In genomic region chr16:24042216-24042615, GRCm38 (mm10) we compare ENCODE assay signal across 26 mouse cellular contexts. TPM values are rescaled to one million over a fixed set of nuclear protein-coding genes. Genes with fewer than 3 reads are reported as not detected.
DNase-seq lines count a peak whose midpoint lies in the region; ATAC-seq and TF ChIP-seq lines count a peak whose summit lies in the region.
"Had no signal": no experiment of that assay in that cellular context is flagged by ENCODE, and none has a peak within 500 bp of the region (broad histone marks: within the 10 kb centered on the region; RNA-seq: fewer than 3 reads in every experiment).

No protein-coding gene starts in this region.

- 60% methylated on average over 2 of the region's 2 CpGs for WGBS in heart, embryonic 11.5 days (ENCODE audit: insufficient replicate concordance)
- 82% methylated on average over 2 of the region's 2 CpGs for WGBS in kidney, adult 2 months
- WGBS in liver, adult 2 months = 65% methylated on average over 2 of the region's 2 CpGs
- 66% methylated on average over 2 of the region's 2 CpGs for whole genome bisulfite sequencing in liver, embryonic 11.5 days

- no peak overlapping the region for H3K27ac ChIP-seq in heart, embryonic 11.5 days (ENCODE audit: low read depth, low read length)
- H3K27ac ChIP-seq in kidney, adult 2 months (ENCODE audit: insufficient read depth, low read depth, low read length) = peak overlapping the region; percentile 46; the same call in 1 of the 2 replicates
- H3K27ac ChIP-seq in liver, adult 2 months (replicated peaks; ENCODE audit: insufficient read depth, low read depth, low read length) = peak overlapping the region; percentile 38; the same call in 1 of the 2 replicates
- no peak overlapping the region for H3K27ac ChIP-seq in liver, embryonic 11.5 days (ENCODE audit: low read depth, low read length)

- peak; percentile 53 for DNase-seq in heart, adult 11 months
- no peak for DNase-seq in kidney, adult 2 months
- no peak for DNase-seq in kidney, adult 9 months
- DNase-seq in liver, adult 2 months (ENCODE audit: extremely low read depth, low read depth, low spot score) = peak; percentile 39
- DNase-seq in liver, embryonic 11.5 days (ENCODE audit: low spot score) = no peak
- DNase-seq in adipocyte (ENCODE audit: low spot score) = peak; percentile 84
- no peak for DNase-seq in frontal cortex, postnatal 36 days (ENCODE audit: low spot score in 2 of 2)
- DNase-seq: adrenal gland, adult 2 months; adrenal gland, adult 8-10 months; adrenal gland, postnatal 10 days; adrenal gland, postnatal 14 days; adrenal gland, postnatal 25 days; adrenal gland, postnatal 36 days; B cell, adult 2 months had no signal

- H3K79me2 ChIP-seq in liver, adult 2 months (ENCODE audit: control insufficient read depth, insufficient read depth, low read length) = no peaks in the 10 kb centered on the region

- H3K27me3 ChIP-seq in heart, embryonic 11.5 days (ENCODE audit: control insufficient read depth, insufficient read depth, low read length) = no peaks in the 10 kb centered on the region
- no peaks in the 10 kb centered on the region for H3K27me3 ChIP-seq in kidney, adult 2 months (replicated peaks; ENCODE audit: control insufficient read depth, insufficient read depth, low read length)
- H3K27me3 ChIP-seq in liver, adult 2 months (ENCODE audit: control insufficient read depth, insufficient read depth, low read length) = no peaks in the 10 kb centered on the region
- no peaks in the 10 kb centered on the region for H3K27me3 ChIP-seq in liver, embryonic 11.5 days (replicated peaks; ENCODE audit: control insufficient read depth, insufficient read depth, low read length)
- H3K27me3 ChIP-seq: CH12.LX, Patski had no signal

- TF ChIP-seq POLR2A in kidney, adult 2 months (IDR thresholded peaks at IDR 0.05; ENCODE audit: low read depth, low read length) = no peak
- no peak for TF ChIP-seq POLR2A in liver, adult 2 months (IDR thresholded peaks at IDR 0.05; ENCODE audit: extremely low read depth, insufficient read depth, low read length)

- no peak overlapping the region for H3K9ac ChIP-seq in heart, embryonic 11.5 days (ENCODE audit: low read depth, low read length)
- H3K9ac ChIP-seq in liver, adult 2 months (ENCODE audit: low read depth, low read length) = no peak overlapping the region
- H3K9ac ChIP-seq in liver, embryonic 11.5 days (ENCODE audit: low read depth, low read length) = no peak overlapping the region

- no peak for ATAC-seq in heart, embryonic 11.5 days (replicated peaks; ENCODE audit: insufficient number of reproducible peaks, low FRiP score, low TSS enrichment)
- no peak for ATAC-seq in liver, embryonic 11.5 days (replicated peaks; ENCODE audit: low FRiP score)
- ATAC-seq: activated CD4-positive, CD25-positive, alpha-beta regulatory T cell, adult 4 months; CD4-positive, CD25-positive, alpha-beta regulatory T cell, adult 4 months; Patski had no signal

- no peak for TF ChIP-seq CTCF in kidney, adult 2 months (conservative IDR thresholded peaks at IDR 0.05; ENCODE audit: insufficient read depth, insufficient read length, low read depth, low read length)
- TF ChIP-seq CTCF in liver, adult 2 months (IDR thresholded peaks at IDR 0.05; ENCODE audit: low read depth, low read length) = no peak

- H3K4me1 ChIP-seq in heart, embryonic 11.5 days (ENCODE audit: control insufficient read depth, insufficient read depth, low read length) = no peaks in the 10 kb centered on the region
- H3K4me1 ChIP-seq in kidney, adult 2 months (ENCODE audit: control insufficient read depth, insufficient read depth, low read length) = peaks cover 8% of the 10 kb centered on the region
- peaks cover 19% of the 10 kb centered on the region for H3K4me1 ChIP-seq in liver, adult 2 months (ENCODE audit: control insufficient read depth, insufficient read depth, low read length)
- no peaks in the 10 kb centered on the region for H3K4me1 ChIP-seq in liver, embryonic 11.5 days (replicated peaks; ENCODE audit: control insufficient read depth, insufficient read depth, low read length)

- no peaks in the 10 kb centered on the region for H3K9me3 ChIP-seq in heart, embryonic 11.5 days (replicated peaks; ENCODE audit: control insufficient read depth, low read length)
- no peaks in the 10 kb centered on the region for H3K9me3 ChIP-seq in liver, embryonic 11.5 days (ENCODE audit: control insufficient read depth, low read length)

- no peak overlapping the region for H3K4me3 ChIP-seq in heart, embryonic 11.5 days (ENCODE audit: low read depth, low read length)
- H3K4me3 ChIP-seq in kidney, adult 2 months (ENCODE audit: insufficient read depth, low read depth, low read length) = no peak overlapping the region
- H3K4me3 ChIP-seq in liver, adult 2 months (ENCODE audit: insufficient read depth, low read depth, low read length) = no peak overlapping the region
- no peak overlapping the region for H3K4me3 ChIP-seq in liver, embryonic 11.5 days (ENCODE audit: low read depth, low read length)

- H3K36me3 ChIP-seq in heart, embryonic 11.5 days (ENCODE audit: control insufficient read depth, insufficient read depth, low read length) = no peaks in the 10 kb centered on the region
- H3K36me3 ChIP-seq in kidney, adult 2 months (ENCODE audit: control insufficient read depth, insufficient read depth, low read length) = no peaks in the 10 kb centered on the region
- H3K36me3 ChIP-seq in liver, adult 2 months (ENCODE audit: control insufficient read depth, insufficient read depth, low read length) = no peaks in the 10 kb centered on the region
- H3K36me3 ChIP-seq in liver, embryonic 11.5 days (ENCODE audit: control insufficient read depth, insufficient read depth, low read length) = no peaks in the 10 kb centered on the region
- H3K36me3 ChIP-seq: G1E had no signal

- no peak overlapping the region for H3K4me2 ChIP-seq in heart, embryonic 11.5 days
- no peak overlapping the region for H3K4me2 ChIP-seq in liver, embryonic 11.5 days

RNA-seq across cellular contexts. Expression of gene Bcl6, which starts 53.6 kb away (rescaled TPM):
- 0.27 and 0.40 TPM in 2 replicates for polyA plus RNA-seq in heart, embryonic 11.5 days (2014; fragmentation: Nextera tagmentation; extraction: Ambion mirVana)
- 11.7 and 13.0 TPM in 2 replicates for polyA plus RNA-seq in kidney, adult 2 months (2012; rRNA removed)
- 20.6 and 21.2 TPM in 2 replicates for total RNA-seq in liver, adult 2 months (2014; rRNA removed)
- polyA plus RNA-seq in liver, adult 2 months (2012; rRNA removed) = 4.5 and 5.9 TPM in 2 replicates
- polyA plus RNA-seq in liver, embryonic 11.5 days (2014; fragmentation: Nextera tagmentation; extraction: Ambion mirVana) = 0.38 and 0.42 TPM in 2 replicates
- total RNA-seq: MEL had no signal
- polyA plus RNA-seq: G1E had no signal

RNA-seq across cellular contexts. Expression of gene Gm37419, which starts 53.9 kb away (rescaled TPM):
- polyA plus RNA-seq in heart, embryonic 11.5 days (2014; fragmentation: Nextera tagmentation; extraction: Ambion mirVana) = not detected in 2 replicates
- not detected in 2 replicates for polyA plus RNA-seq in kidney, adult 2 months (2012; rRNA removed)
- total RNA-seq in liver, adult 2 months (2014; rRNA removed) = not detected in 2 replicates
- polyA plus RNA-seq in liver, adult 2 months (2012; rRNA removed) = not detected in 2 replicates
- not detected in 2 replicates for polyA plus RNA-seq in liver, embryonic 11.5 days (2014; fragmentation: Nextera tagmentation; extraction: Ambion mirVana)
- total RNA-seq: adrenal gland, adult 18-20 months; adrenal gland, adult 2 months; adrenal gland, adult 8-10 months; adrenal gland, postnatal 10 days; adrenal gland, postnatal 14 days; adrenal gland, postnatal 25 days; adrenal gland, postnatal 36 days; adrenal gland, postnatal 4 days; CH12.LX; ES-E14; G1E; MEL had no signal
- polyA plus RNA-seq: activated CD4-positive, CD25-positive, alpha-beta regulatory T cell, adult 4 months; adrenal gland, adult 2 months; brain, embryonic 14.5 days; C2C12; CD4-positive, CD25-positive, alpha-beta regulatory T cell, adult 4 months; G1E had no signal

Comparison
In these comparisons a context has a peak if more than half of its experiments do, and no peak if none do; other contexts are left out.
1. DNase-seq: peak in heart, adult 11 months (single experiment), liver, adult 2 months (single experiment) and adipocyte (single experiment); none in kidney, adult 2 months (single experiment), kidney, adult 9 months (single experiment), liver, embryonic 11.5 days (single experiment) and frontal cortex, postnatal 36 days (0 of 2).
2. H3K27ac ChIP-seq: peak in kidney, adult 2 months (single experiment) and liver, adult 2 months (single experiment); none in heart, embryonic 11.5 days (single experiment) and liver, embryonic 11.5 days (single experiment).